Mouse (Mus musculus): ENCODE measurements at regions not wholly inside any gene's neighbourhood (a gene's known extent, or its start where the extent isn't known, plus 50 kb on each side); places are given as distances from the start of the nearest gene placed in this dataset.
"Not testable (repeated sequence)": the region's sequence is repeated elsewhere in the genome, so short reads cannot be mapped to it uniquely, and the experiment has no call there.

- no peak for DNase-seq (ENCODE audit: low spot score in 2 of 2)
These were observed 178.9 kb upstream of the Mpdz start for GRCm38 (mm10) chr4:81621391-81622137.

GRCm38 (mm10) chr4:81617191-81617590 is 174.6 kb upstream of the Mpdz start:
- no peak for DNase-seq (ENCODE audit: low spot score in 2 of 2)

GRCm38 (mm10) chr4:81611191-81611590 is 168.6 kb upstream of the Mpdz start:
- DNase-seq (ENCODE audit: low spot score in 2 of 2) = no peak

GRCm38 (mm10) chr4:81600396-81600795 is 157.8 kb upstream of the Mpdz start:
- DNase-seq (ENCODE audit: low spot score in 2 of 2) = no peak

GRCm38 (mm10) chr4:81597390-81597789 is 154.8 kb upstream of the Mpdz start:
- no peak for DNase-seq (ENCODE audit: low spot score in 2 of 2)

- not testable (repeated sequence) for DNase-seq (ENCODE audit: low spot score in 2 of 2)
These were observed 150.8 kb upstream of the Mpdz start for GRCm38 (mm10) chr4:81593431-81593830.

- DNase-seq (ENCODE audit: low spot score in 2 of 2) = no peak
These were observed 139.9 kb upstream of the Mpdz start for GRCm38 (mm10) chr4:81582546-81582945.

GRCm38 (mm10) chr4:81580553-81580952 is 137.9 kb upstream of the Mpdz start:
- DNase-seq (ENCODE audit: low spot score in 2 of 2) = peak in 1 of 2 experiments; percentile 45

GRCm38 (mm10) chr4:81579389-81580110 is 136.9 kb upstream of the Mpdz start:
- peak in 1 of 2 experiments; percentile 33 for DNase-seq (ENCODE audit: low spot score in 2 of 2)

GRCm38 (mm10) chr4:81578981-81579380 is 136.4 kb upstream of the Mpdz start:
- DNase-seq (ENCODE audit: low spot score in 2 of 2) = peak in 1 of 2 experiments; percentile 58

GRCm38 (mm10) chr4:81573771-81574170 is 131.2 kb upstream of the Mpdz start:
- DNase-seq (ENCODE audit: low spot score in 2 of 2) = peak in 1 of 2 experiments; percentile 72

- no peak for DNase-seq (ENCODE audit: low spot score in 2 of 2)
These were observed 128.1 kb upstream of the Mpdz start for GRCm38 (mm10) chr4:81570736-81571135.

- DNase-seq (ENCODE audit: low spot score in 2 of 2) = no peak
These were observed 126.9 kb upstream of the Mpdz start for GRCm38 (mm10) chr4:81569531-81569930.

- peak in 1 of 2 experiments; percentile 59 for DNase-seq (ENCODE audit: low spot score in 2 of 2)
These were observed 125.8 kb upstream of the Mpdz start for GRCm38 (mm10) chr4:81568404-81568803.

- peak; percentile 74 to 85 for DNase-seq (ENCODE audit: low spot score in 2 of 2)
These were observed 125.3 kb upstream of the Mpdz start for GRCm38 (mm10) chr4:81567928-81568327.

- peak in 1 of 2 experiments; percentile 78 for DNase-seq (ENCODE audit: low spot score in 2 of 2)
These were observed 123.9 kb upstream of the Mpdz start for GRCm38 (mm10) chr4:81566526-81566925.

- DNase-seq (ENCODE audit: low spot score in 2 of 2) = peak in 1 of 2 experiments; percentile 72
These were observed 123.1 kb upstream of the Mpdz start for GRCm38 (mm10) chr4:81565422-81566395.

GRCm38 (mm10) chr4:81564446-81564845 is 121.8 kb upstream of the Mpdz start:
- peak in 1 of 2 experiments; percentile 46 for DNase-seq (ENCODE audit: low spot score in 2 of 2)

- peak in 1 of 2 experiments; percentile 48 for DNase-seq (ENCODE audit: low spot score in 2 of 2)
These were observed 121.0 kb upstream of the Mpdz start for GRCm38 (mm10) chr4:81563574-81563973.

GRCm38 (mm10) chr4:81561453-81561852 is 118.8 kb upstream of the Mpdz start:
- DNase-seq (ENCODE audit: low spot score in 2 of 2) = no peak

GRCm38 (mm10) chr4:81550816-81551215 is 108.2 kb upstream of the Mpdz start:
- DNase-seq (ENCODE audit: low spot score in 2 of 2) = no peak

Data from layer of hippocampus, postnatal 14 days (tissue).